Mouse (Mus musculus) T-cell, adult 2 months (primary cell): Measurements from ENCODE around the gene Lrrc28.
A peak's percentile ranks its signal among the peaks of the same experiment; 100 is the strongest.

Experiments used
- DNase-seq: peaks from one replicate; pipeline ENCODE4 v3.0.0; 2022; ENCODE audit warnings: low spot score

Gene Lrrc28

GRCm38 (mm10) chr7:67644833-67645680 lies at the start of gene Lrrc28:
Gene Lrrc28, minus strand, starts transcription at chr7:67645268.
- DNase-seq = peak; percentile 98

GRCm38 (mm10) chr7:67692791-67693538 lies 47.9 kb upstream of the Lrrc28 start:
- DNase-seq = no peak

DNA sequence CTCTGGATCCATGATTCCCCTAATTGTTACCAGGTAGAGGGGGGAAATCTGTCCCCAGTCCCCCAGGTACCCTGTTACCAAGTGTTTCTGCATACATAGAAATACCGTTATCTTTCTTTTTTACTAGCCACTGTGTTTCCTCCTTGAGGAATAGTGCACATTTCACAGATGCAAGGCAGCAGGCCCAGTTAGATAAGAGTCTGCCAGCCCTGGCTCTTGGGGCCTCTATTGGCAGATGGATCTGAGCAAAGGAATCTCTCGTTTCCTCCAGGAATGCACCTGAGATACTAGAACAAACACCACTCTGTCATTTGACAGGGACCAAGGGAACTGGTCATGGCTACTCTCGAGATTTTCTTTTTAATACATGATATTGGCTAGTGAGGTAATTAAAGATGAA lies 47.1 kb upstream of the Lrrc28 start:
- no peak for DNase-seq

DNA sequence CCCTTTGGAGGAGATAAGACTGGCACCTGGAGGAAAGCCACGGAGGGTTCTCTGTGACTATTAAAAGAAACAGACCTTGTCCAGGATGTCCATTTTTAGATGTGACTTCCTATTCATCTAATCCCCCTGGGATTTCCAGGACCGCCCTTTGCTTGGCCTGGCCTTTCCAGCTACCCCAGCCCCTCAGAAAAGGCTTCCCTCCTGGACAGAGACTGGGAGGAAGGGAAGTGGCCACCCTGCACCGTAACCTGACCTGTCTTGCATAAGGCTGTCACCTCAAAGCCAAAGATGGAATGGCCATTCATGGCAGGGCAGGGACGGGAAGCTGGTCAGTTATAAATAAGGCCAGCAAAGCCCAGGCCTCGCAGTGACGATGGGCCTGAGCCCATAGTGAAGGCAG lies 46.0 kb upstream of the Lrrc28 start:
- DNase-seq = no peak

DNA sequence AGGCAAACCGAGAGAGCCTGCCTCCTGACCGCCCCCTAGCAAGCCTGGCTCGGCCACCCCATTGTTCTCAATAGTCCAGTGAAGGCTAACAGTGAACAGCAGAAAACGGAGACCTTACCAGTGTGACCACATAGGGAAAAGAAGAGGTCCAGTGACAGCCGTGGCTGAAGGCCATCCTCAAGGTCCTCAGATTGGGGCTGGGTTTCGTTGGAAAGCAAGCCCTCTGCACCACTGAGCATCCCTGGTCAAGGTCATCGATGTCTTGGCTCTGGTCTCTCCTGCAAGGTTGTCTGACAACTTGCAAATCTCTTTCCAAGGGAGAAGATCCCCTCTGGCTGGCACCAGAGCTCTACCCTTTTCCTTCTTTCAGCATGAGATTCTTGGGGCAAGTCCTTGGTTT lies 44.7 kb upstream of the Lrrc28 start:
- no peak for DNase-seq

DNA sequence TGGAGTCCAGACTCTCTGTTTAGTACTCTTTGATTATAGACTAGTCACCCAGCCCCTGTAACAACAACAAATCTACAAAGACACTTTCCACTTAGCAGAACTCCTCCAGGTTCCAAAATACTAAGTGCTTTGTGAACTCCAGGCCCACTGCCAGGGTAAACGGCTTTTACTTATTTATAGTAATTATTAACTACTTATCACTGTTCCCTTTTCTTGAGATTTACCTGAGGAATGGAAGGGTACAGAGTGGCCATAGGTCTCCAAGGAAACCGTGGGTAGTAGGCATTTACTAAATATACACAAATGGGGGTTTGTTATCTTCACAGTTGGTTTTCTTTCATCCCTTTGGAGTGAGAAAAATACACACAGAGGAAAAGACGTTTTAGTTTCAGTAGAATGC lies 43.2 kb upstream of the Lrrc28 start:
- no peak for DNase-seq

GRCm38 (mm10) chr7:67686545-67686944 lies 41.5 kb upstream of the Lrrc28 start:
- no peak for DNase-seq

- no peak for DNase-seq
These were observed 37.9 kb upstream of the Lrrc28 start for GRCm38 (mm10) chr7:67683006-67683405.

DNA sequence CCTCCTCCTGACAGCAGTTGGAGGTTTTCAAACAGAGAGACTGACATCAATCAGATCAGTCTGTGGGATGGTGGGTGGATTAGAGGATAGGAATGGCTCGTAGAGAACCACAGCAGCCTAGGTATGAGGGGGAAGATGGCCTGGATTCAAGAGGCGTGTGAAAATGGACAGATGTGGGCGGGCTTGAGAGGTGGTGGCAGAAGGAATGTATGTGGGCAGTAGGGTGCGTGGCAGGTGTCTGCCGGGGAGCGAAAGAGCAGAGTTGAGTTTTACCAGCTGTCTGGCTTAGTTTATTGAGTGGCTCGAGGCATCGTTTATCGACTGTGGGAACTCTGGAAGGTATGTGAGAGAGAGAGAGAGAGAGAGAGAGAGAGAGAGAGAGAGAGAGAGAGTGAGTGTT lies 36.0 kb upstream of the Lrrc28 start:
- DNase-seq = no peak

DNA sequence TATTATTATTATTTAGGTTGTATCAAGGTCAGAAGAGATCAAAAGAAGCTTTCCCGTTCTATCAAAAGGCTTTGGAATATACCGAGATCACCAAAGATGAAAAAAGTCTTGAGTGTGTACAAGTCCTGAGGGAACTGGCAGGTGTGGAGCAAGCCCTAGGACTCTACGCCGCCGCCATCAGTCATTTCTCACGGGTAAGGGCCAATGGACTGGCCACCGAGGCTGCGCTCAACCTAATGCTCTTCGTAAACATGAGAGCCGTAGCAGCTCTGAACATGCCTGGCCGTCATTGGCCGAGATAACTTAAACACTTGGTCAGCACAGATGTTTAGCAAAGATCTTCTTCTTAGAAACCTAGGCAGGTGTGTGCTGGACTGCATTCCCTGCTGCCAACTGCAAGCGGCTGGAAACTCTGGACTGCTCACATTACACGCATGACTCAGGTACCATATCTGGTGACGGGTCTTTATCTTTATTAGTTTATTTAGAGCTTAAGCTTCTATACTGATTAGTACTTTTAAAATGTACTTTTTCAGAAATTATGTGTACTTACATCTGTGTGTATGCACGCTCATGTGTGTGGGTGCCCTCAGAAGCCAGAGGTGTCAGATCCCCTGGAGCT lies 33.9 kb upstream of the Lrrc28 start:
- DNase-seq = no peak

DNA sequence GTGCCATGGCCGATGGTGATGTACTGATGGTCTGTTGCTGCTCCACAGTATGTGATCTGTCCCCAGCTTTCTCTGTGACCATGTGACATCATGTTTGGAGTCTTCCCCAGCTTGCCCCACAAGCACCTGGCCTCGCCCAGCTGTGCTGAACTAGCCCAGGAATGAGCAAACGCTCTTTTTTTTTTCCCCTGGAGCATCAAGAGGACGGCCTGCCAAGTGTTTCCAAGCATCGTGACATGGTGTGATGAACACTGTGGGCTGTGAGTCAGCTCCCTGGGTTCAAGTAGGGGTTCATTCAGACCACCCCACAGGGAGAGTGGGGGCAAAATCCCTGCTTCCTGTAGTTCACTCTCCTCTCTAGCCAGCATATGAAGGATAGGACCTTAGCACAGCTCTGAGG lies 28.6 kb upstream of the Lrrc28 start:
- no peak for DNase-seq

DNA sequence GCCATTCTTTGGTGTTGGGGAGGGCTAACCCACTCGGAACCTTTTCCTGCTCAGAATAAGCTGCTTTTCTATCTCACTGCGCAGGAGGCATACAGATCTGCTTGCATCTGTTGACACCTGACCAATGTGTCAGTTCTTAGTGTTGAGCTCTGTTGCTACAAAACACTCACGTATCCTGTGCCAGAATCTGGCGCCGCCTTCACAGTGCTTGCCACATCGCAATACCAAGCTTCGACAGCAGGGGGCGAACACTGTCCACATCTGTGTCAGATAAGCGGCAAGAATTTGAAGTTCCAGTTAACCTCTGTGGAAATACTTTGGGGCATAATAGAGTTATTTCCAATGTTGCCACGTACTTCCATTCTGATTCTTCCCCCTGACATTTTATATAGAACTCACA lies 27.6 kb upstream of the Lrrc28 start:
- peak; percentile 76 for DNase-seq

GRCm38 (mm10) chr7:67670965-67671364 lies 25.9 kb upstream of the Lrrc28 start:
- DNase-seq = no peak

GRCm38 (mm10) chr7:67663981-67664694 lies 19.1 kb upstream of the Lrrc28 start:
- no peak for DNase-seq

DNA sequence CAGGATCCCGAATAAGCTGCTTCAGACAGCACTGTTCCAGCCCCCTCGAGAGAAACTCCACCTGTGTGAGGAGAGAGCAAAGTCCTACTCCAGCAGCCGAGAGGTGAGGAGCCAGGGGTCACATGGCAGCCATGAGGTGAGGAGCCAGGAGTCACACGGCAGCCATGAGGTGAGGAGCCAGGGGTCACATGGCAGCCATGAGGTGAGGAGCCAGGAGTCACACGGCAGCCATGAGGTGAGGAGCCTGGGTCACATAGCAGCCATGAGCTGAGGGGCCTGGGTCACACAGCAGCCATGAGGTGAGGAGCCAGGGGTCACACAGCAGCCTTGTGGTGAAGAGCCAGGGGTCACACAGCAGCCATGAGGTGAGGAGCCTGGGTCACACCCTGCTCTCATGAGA lies 17.4 kb upstream of the Lrrc28 start:
- DNase-seq = no peak

DNA sequence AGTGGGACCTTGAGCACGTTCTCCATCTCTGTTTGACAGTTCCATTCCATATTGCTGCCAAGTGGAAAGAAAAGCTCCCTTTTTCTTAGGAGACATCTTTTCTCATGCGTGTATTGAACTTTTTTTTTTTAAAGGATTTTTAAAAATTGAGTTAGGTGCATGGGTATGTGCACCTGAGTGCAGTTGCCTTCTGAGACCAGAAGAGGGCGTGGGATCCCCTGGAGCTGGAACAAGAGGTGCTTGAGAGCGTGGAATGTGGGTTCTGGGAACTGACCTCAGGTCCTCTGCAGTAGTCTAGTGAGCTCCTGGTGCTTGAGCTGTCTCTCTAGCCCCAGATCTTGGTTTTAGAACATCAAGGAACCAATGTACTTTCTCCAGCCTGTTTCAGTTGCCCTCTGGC lies 13.0 kb upstream of the Lrrc28 start:
- DNase-seq = no peak

GRCm38 (mm10) chr7:67655186-67655585 lies 10.1 kb upstream of the Lrrc28 start:
- no peak for DNase-seq

- DNase-seq = no peak
These were observed 9.6 kb upstream of the Lrrc28 start for GRCm38 (mm10) chr7:67654668-67655067.

GRCm38 (mm10) chr7:67652211-67652610 lies 7.1 kb upstream of the Lrrc28 start:
- no peak for DNase-seq

DNA sequence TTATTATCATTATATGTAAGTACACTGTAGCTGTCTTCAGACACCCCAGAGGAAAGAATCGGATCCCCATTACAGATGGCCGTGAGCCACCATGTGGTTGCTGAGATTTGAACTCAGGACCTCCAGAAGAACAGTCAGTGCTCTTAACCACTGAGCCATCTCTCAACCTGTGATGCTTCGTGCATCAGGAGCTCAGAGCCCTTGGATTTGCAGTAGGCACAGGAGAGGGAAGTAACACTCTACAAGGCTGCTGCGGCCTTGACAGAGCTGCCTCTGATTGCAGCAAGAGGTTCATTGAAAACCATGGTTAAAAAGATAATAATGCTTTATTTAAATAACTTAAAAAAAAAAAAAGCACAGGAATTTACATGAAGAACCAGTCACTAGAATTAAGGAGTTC lies 3.3 kb upstream of the Lrrc28 start:
- no peak for DNase-seq

DNA sequence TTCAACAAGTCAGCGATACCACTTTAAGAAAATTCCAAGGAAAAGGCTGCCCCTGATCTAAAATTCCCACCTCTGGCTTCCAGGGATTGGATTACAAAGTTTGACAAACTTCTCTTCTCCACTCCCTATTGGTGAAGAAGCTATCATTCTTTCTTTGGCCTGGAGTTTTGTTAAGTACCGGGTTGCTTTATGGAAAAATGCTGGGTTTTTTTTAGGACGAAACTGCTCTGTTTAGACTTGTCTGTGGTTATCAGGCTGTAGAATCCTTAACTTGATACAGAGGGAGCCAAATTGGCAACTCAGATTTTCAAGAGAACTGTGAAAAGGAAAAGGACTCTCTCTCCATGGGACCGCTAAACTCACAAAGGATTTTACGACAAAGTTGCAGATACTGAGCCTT lies 2.2 kb upstream of the Lrrc28 start, which contains the start of gene Ttc23:
TSS of gene Ttc23 (plus strand) at position 134 of the 400 bp plus-strand sequence.
- DNase-seq = no peak

DNA sequence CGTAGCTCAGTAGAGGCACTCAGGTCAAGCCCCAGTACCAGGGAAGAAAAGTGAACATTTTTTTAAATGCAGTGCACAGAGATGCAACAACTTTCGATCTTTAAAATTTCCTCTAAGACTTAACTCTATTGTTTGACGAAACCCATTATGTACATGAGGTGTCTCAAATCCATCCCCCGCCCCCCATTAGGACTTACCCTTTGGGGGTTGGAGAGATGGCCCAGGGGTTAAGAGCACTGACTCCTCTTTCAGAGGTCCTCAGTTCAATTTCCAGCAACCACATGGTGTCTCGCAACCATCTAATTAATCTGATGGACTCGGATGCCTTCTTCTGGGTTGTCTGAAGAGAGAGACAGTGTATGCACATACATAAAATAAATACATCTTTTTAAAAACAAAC lies 1.1 kb upstream of the Lrrc28 start:
- no peak for DNase-seq
